Mouse (Mus musculus) spleen, adult 12 weeks (tissue): Measurements from ENCODE around the gene Eef1g.

Source experiments
- DNase-seq: peaks from one replicate; pipeline ENCODE4 v3.0.0; 2022; ENCODE audit warnings: low spot score

Gene Eef1g

DNA sequence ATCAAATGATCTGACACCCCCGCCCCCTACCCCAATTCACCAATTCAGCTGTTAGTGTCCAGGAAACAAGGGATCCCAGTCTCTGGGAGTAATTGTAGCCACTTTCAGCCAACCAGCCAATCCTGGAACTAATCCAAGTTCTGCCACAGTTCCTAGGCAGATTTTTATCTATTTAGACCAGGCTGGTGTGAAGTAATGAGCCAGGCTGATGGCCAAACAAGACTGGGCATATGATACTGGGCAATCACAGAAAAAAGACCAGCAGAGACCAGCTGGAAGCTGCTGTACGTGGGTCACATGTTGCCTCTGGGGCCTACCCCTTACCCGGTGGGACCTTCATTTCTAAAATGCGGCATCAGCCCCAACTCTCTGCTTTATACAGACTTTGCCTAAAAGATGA is 59.8 kb downstream of the Eef1g start:
- DNase-seq = no peak

DNA sequence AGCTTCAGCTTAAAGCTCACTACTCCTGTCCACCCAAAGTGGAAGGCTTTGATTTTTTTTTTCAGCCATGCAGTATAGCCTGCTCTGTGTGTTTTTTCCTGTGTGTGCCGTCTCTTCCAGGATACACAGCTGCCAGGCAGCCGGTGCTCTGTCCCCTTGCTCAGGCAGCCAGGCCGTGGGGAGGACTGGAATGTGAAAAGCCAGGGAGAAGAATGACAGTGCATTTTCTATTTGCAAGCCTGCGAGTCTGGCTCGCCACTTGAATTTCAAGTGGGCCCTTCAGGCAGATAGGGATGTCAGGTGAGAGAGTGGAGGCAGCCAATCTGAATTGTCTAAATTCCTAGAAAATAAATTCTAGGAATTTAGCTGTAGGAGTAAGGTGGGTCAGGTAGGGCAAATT is 61.0 kb downstream of the Eef1g start:
- no peak for DNase-seq
